Mouse (Mus musculus): ENCODE data around the gene Olfr47.
"Not testable (repeated sequence)": the region's sequence is repeated elsewhere in the genome, so short reads cannot be mapped to it uniquely, and the experiment has no call there.

Olfr47 gene

GRCm38 (mm10) chr6:43231255-43231654 is at the start of gene Olfr47:
Olfr47 (plus strand) TSS chr6:43231529.
- DNase-seq: not testable (repeated sequence)

- DNase-seq: no peak
These were observed 40.3 kb upstream of the Olfr47 start for GRCm38 (mm10) chr6:43190986-43191385.

GRCm38 (mm10) chr6:43196781-43197180 is 34.5 kb upstream of the Olfr47 start, which contains the start of gene Olfr435:
Olfr435 (plus strand) TSS chr6:43197146.
- no peak for DNase-seq

- DNase-seq: no peak
These were observed 33.2 kb upstream of the Olfr47 start for GRCm38 (mm10) chr6:43198094-43198493.

- DNase-seq: no peak
These were observed 28.5 kb upstream of the Olfr47 start for GRCm38 (mm10) chr6:43202786-43203185.

- DNase-seq: no peak
These were observed 26.0 kb upstream of the Olfr47 start for GRCm38 (mm10) chr6:43205355-43205754.

GRCm38 (mm10) chr6:43212873-43213272 is 18.5 kb upstream of the Olfr47 start, which contains the start of gene Olfr434:
Olfr434 (plus strand) TSS chr6:43213021.
- not testable (repeated sequence) for DNase-seq

GRCm38 (mm10) chr6:43242061-43242460 is 10.7 kb downstream of the Olfr47 start:
- no peak for DNase-seq

- no peak for DNase-seq
These were observed 16.1 kb downstream of the Olfr47 start for GRCm38 (mm10) chr6:43247396-43247795.

GRCm38 (mm10) chr6:43252994-43253393 is 21.7 kb downstream of the Olfr47 start:
- no peak for DNase-seq

- no peak for DNase-seq
These were observed 23.0 kb downstream of the Olfr47 start for GRCm38 (mm10) chr6:43254193-43254926.

- no peak for DNase-seq
These were observed 29.4 kb downstream of the Olfr47 start for GRCm38 (mm10) chr6:43260756-43261155.

- DNase-seq: peak; percentile 53
These were observed 34.2 kb downstream of the Olfr47 start, which contains the start of gene Arhgef5 for GRCm38 (mm10) chr6:43265363-43266041. Arhgef5 (plus strand) TSS chr6:43265582.

- peak; percentile 24 for DNase-seq
These were observed 35.0 kb downstream of the Olfr47 start for GRCm38 (mm10) chr6:43266356-43266755.

GRCm38 (mm10) chr6:43272597-43272996 is 41.3 kb downstream of the Olfr47 start:
- DNase-seq: no peak

GRCm38 (mm10) chr6:43274123-43274522 is 42.8 kb downstream of the Olfr47 start:
- no peak for DNase-seq

GRCm38 (mm10) chr6:43278247-43278646 is 46.9 kb downstream of the Olfr47 start:
- no peak for DNase-seq

- no peak for DNase-seq
These were observed 49.2 kb downstream of the Olfr47 start for GRCm38 (mm10) chr6:43280481-43280880.

Measured in liver (tissue).